Mouse (Mus musculus) granulocyte monocyte progenitor cell, adult 5-6 weeks (primary cell): ENCODE results near the gene Rimbp3. TPM values are rescaled to one million over a fixed set of nuclear protein-coding genes. Genes with fewer than 3 reads are reported as not detected.

ENCODE experiments used
- ATAC-seq: replicated peaks from 2 replicates; pipeline ENCODE4 v1.8.0; 2016; ENCODE audit warnings: mild to moderate bottlenecking, moderate TSS enrichment, inconsistent platforms; ENCODE audit not compliant: poor library complexity, severe bottlenecking
- total RNA-seq, 2 experiments: library from RNA; stranded (forward) in 1 of 2; stranded (reverse) in 1 of 2; fragments of 200-712, 200-1000 nt in 1 of 2; fragments of >200 nt in 1 of 2; fragmentation: Nextera tagmentation in 1 of 2; gene quantifications; 2 replicates each; pipeline ENCODE4 v1.2.3; 2014 to 2017

Gene Rimbp3
- total RNA-seq, 2 experiments from 2014 or later, result 0.88 to 1.6 TPM

- ATAC-seq, result 0 out of 2 replicates have a peak, but pooled peaks have one; percentile 18
Measured at GRCm38 (mm10) chr16:17252086-17252726, 43.8 kb downstream of the Rimbp3 start.

- ATAC-seq, result no peak
Measured at GRCm38 (mm10) chr16:17252841-17253240, 44.4 kb downstream of the Rimbp3 start.

GRCm38 (mm10) chr16:17254005-17254597 lies 45.7 kb downstream of the Rimbp3 start:
- ATAC-seq, result no peak

- no peak for ATAC-seq
Measured at GRCm38 (mm10) chr16:17255270-17255669, 46.9 kb downstream of the Rimbp3 start.

GRCm38 (mm10) chr16:17257359-17257821 lies 49.0 kb downstream of the Rimbp3 start:
- ATAC-seq, result peak; percentile 54

- no peak for ATAC-seq
Measured at GRCm38 (mm10) chr16:17258917-17259316, 50.5 kb downstream of the Rimbp3 start.

- ATAC-seq, result no peak
Measured at GRCm38 (mm10) chr16:17261341-17261740, 52.9 kb downstream of the Rimbp3 start.

Other genes with a start within 250 kb of the Rimbp3 start
- 119 and 120 TPM in 2 replicates for gene Mapk1, start 225.2 kb upstream of the Rimbp3 start, total RNA-seq (2014; fragmentation: Nextera tagmentation)
- 129 and 130 TPM in 2 replicates for gene Mapk1, start 225.2 kb upstream of the Rimbp3 start, total RNA-seq (2017)
- gene Ypel1, start 138.9 kb upstream of the Rimbp3 start, total RNA-seq (2014; fragmentation: Nextera tagmentation), result 5.8 TPM in 1 of 2 replicates, not detected in the other
- 1.4 and 2.8 TPM in 2 replicates for gene Ypel1, start 138.9 kb upstream of the Rimbp3 start, total RNA-seq (2017)
- 71.2 and 96.8 TPM in 2 replicates for gene Ppil2, start 97.3 kb upstream of the Rimbp3 start, total RNA-seq (2014; fragmentation: Nextera tagmentation)
- gene Ppil2, start 97.3 kb upstream of the Rimbp3 start, total RNA-seq (2017), result 92.8 and 93.5 TPM in 2 replicates
- 48.7 and 50.1 TPM in 2 replicates for gene 2610318N02Rik, start 83.4 kb upstream of the Rimbp3 start, total RNA-seq (2014; fragmentation: Nextera tagmentation)
- 15.0 and 23.5 TPM in 2 replicates for gene 2610318N02Rik, start 83.4 kb upstream of the Rimbp3 start, total RNA-seq (2017)
- gene Sdf2l1, start 76.2 kb upstream of the Rimbp3 start, total RNA-seq (2014; fragmentation: Nextera tagmentation), result 163 and 168 TPM in 2 replicates
- 202 and 226 TPM in 2 replicates for gene Sdf2l1, start 76.2 kb upstream of the Rimbp3 start, total RNA-seq (2017)
- 19.4 and 28.6 TPM in 2 replicates for gene Ydjc, start 64.0 kb upstream of the Rimbp3 start, total RNA-seq (2014; fragmentation: Nextera tagmentation)
- 26.5 and 41.3 TPM in 2 replicates for gene Ydjc, start 64.0 kb upstream of the Rimbp3 start, total RNA-seq (2017)
- gene Ccdc116, start 61.4 kb upstream of the Rimbp3 start, total RNA-seq (2014; fragmentation: Nextera tagmentation), result 3.7 and 7.8 TPM in 2 replicates
- 1.0 and 3.0 TPM in 2 replicates for gene Ccdc116, start 61.4 kb upstream of the Rimbp3 start, total RNA-seq (2017)
- 213 and 244 TPM in 2 replicates for gene Ube2l3, start 6.0 kb upstream of the Rimbp3 start, total RNA-seq (2014; fragmentation: Nextera tagmentation)
- 110 and 124 TPM in 2 replicates for gene Ube2l3, start 6.0 kb upstream of the Rimbp3 start, total RNA-seq (2017)
- gene Hic2, start 25.0 kb downstream of the Rimbp3 start, total RNA-seq (2014; fragmentation: Nextera tagmentation), result 2.3 and 5.0 TPM in 2 replicates
- 2.0 and 2.4 TPM in 2 replicates for gene Hic2, start 25.0 kb downstream of the Rimbp3 start, total RNA-seq (2017)
- gene Tmem191c, start 67.5 kb downstream of the Rimbp3 start, total RNA-seq (2014; fragmentation: Nextera tagmentation), result 9.2 and 10.0 TPM in 2 replicates
- gene Tmem191c, start 67.5 kb downstream of the Rimbp3 start, total RNA-seq (2017), result 5.4 and 5.6 TPM in 2 replicates
- not detected in 2 replicates for gene Serpind1, start 122.8 kb downstream of the Rimbp3 start, total RNA-seq (2014; fragmentation: Nextera tagmentation)
- not detected in 2 replicates for gene Serpind1, start 122.8 kb downstream of the Rimbp3 start, total RNA-seq (2017)
- gene Snap29, start 197.4 kb downstream of the Rimbp3 start, total RNA-seq (2014; fragmentation: Nextera tagmentation), result 18.4 and 21.0 TPM in 2 replicates
- gene Snap29, start 197.4 kb downstream of the Rimbp3 start, total RNA-seq (2017), result 14.8 and 20.3 TPM in 2 replicates
- 52.5 and 78.2 TPM in 2 replicates for gene Pi4ka, start 197.7 kb downstream of the Rimbp3 start, total RNA-seq (2014; fragmentation: Nextera tagmentation)
- 28.3 and 29.5 TPM in 2 replicates for gene Pi4ka, start 197.7 kb downstream of the Rimbp3 start, total RNA-seq (2017)
- gene Crkl, start 243.4 kb downstream of the Rimbp3 start, total RNA-seq (2014; fragmentation: Nextera tagmentation), result 26.0 and 30.1 TPM in 2 replicates
- gene Crkl, start 243.4 kb downstream of the Rimbp3 start, total RNA-seq (2017), result 19.4 and 20.9 TPM in 2 replicates